Mouse (Mus musculus) right cerebral cortex, postnatal 25 days (tissue): ENCODE results near the gene Stxbp2.

Experiments
- DNase-seq: peaks from one replicate; pipeline ENCODE4 v3.0.0; 2022

The Stxbp2 gene

GRCm38 (mm10) chr8:3645804-3646203, 15.0 kb downstream of the Stxbp2 start:
- no peak for DNase-seq

DNA sequence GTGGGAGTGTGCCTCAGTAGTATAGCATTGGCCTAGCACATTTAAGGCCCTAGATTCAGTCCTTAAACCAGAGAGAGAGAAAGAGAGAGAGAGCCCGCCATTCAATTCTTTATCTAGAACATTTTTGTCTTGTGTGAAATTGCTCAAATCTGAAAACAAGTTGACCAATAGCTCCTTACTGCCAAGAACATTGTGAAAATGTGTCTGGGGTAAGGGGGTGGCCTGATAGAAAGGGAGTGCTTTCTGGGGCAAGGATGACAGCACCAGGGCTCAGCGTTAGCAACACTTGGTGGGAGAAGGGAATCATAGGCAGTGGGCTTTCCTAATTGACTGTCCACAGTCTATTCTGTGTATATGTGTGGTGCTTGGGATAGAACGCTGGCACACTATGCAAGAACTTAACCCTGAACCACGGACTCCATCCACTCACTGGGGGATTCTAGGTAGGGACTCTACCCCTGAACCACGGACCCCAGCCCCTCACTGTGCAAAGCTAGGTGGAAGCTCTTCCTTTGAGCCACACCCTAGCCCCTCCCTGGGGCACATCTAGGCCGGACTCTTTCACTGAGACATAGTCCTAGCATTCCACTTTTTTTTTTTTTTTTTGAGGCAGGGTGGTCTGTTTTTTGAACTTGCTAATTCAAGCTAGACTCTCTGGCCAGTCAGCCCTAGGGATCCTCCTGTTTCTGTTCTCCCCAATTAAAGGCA, 16.2 kb downstream of the Stxbp2 start:
- DNase-seq, result no peak

DNA sequence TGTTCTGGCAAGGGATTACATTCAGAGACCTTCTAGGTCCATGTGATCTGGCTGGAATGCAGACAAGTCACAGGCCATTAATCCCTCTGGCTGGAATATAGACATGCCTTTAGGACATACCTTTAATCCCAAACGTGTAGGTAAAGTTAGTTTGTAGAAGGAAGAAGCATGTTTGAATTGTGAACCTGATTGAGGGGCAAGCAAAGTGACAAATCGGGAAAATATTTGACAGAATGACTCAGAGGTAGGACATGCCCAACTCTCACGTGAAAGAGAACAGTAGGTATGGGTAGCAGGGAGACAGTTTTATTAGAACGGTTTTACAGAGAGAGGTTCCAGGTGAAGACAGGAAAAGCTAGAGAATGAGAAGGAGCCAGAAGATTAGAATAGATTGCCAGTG, 16.8 kb downstream of the Stxbp2 start:
- no peak for DNase-seq

- DNase-seq, result no peak
Observed at GRCm38 (mm10) chr8:3648268-3648667, 17.5 kb downstream of the Stxbp2 start.

DNA sequence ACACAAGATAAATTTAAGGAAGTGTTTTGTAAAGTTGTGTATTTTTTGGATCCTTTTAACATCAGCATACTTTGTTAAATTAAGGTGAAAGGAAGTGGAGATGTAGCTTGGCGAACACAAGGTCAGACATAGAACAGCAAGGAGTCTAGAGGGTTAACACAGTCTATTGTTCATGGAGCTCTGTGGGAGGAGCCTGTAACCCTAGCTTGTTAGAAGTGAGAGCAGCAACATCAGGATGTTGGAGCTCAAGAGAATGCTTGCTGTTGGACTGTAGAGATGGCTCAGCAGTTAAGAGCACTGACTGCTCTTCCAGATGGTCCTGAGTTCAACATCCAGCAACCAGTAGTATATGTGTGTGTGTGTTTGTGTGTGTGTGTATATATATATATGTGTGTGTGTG, 18.2 kb downstream of the Stxbp2 start:
- no peak for DNase-seq

DNA sequence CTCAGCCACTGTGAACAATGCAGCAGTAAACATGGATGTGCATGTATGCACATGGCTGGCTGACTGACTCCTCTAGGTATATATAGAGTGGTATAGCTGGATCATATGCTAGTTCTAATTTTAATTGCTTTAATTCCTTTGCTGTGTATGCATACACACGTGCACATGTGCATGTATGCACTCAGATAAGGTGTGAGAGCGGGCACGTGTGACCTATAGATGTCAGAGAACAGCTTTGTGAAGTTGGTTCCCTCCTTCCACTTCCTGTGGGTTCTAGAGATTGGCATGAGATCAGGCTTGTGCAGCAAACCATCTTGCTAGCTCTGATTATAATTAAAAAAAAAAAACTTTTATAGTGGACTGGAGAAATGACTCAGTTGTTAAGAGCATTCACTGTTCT, 22.1 kb downstream of the Stxbp2 start:
- no peak for DNase-seq

GRCm38 (mm10) chr8:3654726-3655508, 24.2 kb downstream of the Stxbp2 start:
- DNase-seq, result no peak

DNA sequence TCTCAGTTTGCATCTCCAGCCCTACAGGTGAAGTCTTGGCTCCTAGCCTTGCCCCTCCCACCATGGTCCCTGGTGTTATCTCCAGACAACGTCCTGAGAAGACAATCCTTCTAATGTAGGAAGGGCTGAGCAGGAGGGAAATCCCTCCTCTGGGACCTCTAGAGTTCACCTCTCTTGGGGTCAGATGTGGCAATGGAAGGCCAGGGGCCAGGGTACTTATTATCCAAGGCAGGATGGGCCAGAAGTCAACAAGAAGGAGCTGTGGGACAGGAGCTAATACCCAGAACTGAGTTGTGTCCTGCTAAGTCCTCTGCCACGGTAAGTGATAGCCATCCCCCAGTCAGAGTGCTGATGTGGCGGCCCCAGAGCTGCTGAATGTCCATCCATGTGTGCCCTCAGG, 24.8 kb downstream of the Stxbp2 start, which contains the start of gene Retn:
Retn (plus strand) TSS at position 245 of the 400 bp plus-strand sequence.
- no peak for DNase-seq

DNA sequence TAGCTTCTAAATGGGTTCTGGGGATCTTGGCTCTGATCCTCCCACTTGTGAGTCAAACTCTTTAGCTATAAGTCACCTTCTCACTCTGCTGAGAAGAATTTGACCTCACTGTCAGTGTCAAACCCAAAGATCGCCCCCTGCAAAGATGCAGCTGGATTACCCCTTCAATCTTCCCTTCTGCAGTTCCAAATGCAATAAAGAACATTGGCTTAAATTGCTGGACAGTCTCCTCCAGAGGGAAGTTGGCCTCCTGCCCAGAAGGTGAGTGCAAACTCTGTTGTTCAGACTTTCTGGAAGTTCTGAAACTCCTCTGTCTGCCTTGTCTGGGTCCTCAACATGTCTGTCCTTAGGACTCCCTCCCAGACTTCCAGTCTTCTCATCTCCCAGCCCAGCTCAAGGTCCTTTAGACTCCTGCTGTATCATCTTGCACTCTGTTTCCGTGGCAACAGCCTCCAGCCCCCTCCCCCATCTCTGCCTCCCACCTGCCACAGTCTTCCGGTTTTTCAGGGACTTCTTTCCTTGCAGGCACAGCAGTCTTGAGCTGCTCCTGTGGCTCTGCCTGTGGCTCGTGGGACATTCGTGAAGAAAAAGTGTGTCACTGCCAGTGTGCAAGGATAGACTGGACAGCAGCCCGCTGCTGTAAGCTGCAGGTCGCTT, 26.1 kb downstream of the Stxbp2 start:
- DNase-seq, result peak; percentile 25

- DNase-seq, result no peak
Observed at GRCm38 (mm10) chr8:3660889-3661288, 30.1 kb downstream of the Stxbp2 start.

- no peak for DNase-seq
Observed at GRCm38 (mm10) chr8:3664405-3664804, 33.6 kb downstream of the Stxbp2 start.

GRCm38 (mm10) chr8:3665507-3665906, 34.8 kb downstream of the Stxbp2 start, which contains the start of gene Mcemp1:
Mcemp1 (plus strand) TSS chr8:3665754.
- DNase-seq, result no peak

- DNase-seq, result no peak
Observed at GRCm38 (mm10) chr8:3670388-3670787, 39.6 kb downstream of the Stxbp2 start.

DNA sequence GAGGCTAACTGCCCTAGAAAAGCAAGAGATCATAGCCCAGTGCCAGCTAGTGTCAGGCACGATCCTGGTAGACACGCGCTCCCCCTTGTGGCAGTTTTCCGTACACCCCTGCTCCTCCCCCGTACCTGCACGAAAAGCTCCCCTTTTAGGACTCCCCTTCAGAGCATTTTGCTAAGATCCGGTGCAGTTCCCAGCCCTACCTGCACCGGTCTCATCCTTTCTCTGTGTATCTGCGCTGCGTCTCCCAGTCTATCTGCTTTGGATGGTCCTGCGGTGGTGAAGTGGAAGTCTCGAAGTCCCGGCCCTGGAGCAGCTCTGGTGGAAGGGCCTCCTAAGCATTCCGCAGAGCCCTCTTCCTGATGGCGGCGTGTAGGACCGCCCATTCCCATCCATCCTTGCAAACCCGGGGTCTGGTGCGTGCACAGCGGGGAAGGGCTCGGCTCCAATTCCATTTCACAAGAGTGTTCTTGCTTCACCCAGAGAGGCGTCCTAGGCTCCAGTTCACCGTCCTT, 41.3 kb downstream of the Stxbp2 start, which contains the start of gene Fcor:
Fcor (minus strand) TSS at position 383 of the 512 bp plus-strand sequence.
- DNase-seq, result peak; percentile 85

- no peak for DNase-seq
Observed at GRCm38 (mm10) chr8:3674671-3675070, 43.9 kb downstream of the Stxbp2 start.

DNA sequence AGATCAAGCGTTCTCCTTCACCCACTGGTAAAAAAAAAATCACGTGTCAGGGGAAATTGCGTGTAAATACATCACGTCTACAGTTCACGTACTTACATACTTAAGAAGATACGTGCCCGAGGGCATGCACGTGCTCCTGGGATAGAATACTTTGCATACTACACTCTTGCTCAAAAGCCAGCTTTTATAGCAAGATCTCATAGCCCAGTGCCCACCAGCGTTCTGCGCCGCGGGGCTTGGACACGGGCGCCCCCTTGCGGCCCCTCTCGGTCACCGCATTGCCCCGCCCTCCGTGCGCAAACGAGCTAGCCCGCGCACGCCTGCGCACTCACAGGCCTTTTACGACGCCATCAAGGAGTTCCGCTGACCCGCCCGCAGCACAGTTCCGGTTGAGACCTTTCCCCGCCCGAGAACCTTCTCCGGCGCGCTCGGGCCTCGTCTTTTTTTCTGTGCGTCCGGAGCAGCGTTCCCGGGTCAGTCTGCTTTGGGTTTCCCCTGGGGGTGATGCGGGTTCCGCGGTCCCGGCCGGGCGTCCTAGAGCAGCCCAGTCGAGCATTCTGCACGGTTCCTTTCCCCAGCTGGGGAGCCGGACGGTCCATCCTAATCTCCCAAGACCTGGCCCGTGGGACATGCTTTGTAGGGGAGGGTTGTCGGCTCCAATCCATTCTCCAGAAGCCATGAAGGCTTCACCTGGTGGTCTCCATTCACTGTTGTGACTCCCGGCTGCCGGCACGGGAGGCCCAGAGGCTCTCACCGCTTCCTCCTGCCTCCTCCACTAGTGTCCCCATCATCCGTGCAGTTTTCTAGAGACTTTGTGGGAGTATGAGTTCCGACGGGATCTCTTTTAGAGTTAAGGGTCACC, 45.6 kb downstream of the Stxbp2 start, which contains the start of gene Trappc5:
Trappc5 (plus strand) TSS at position 169 of the 862 bp plus-strand sequence.
- peak; percentile 96 for DNase-seq

- no peak for DNase-seq
Observed at GRCm38 (mm10) chr8:3676993-3677579, 46.3 kb downstream of the Stxbp2 start.

- DNase-seq, result no peak
Observed at GRCm38 (mm10) chr8:3678831-3679230, 48.1 kb downstream of the Stxbp2 start.

GRCm38 (mm10) chr8:3679236-3679635, 48.5 kb downstream of the Stxbp2 start:
- DNase-seq, result no peak

DNA sequence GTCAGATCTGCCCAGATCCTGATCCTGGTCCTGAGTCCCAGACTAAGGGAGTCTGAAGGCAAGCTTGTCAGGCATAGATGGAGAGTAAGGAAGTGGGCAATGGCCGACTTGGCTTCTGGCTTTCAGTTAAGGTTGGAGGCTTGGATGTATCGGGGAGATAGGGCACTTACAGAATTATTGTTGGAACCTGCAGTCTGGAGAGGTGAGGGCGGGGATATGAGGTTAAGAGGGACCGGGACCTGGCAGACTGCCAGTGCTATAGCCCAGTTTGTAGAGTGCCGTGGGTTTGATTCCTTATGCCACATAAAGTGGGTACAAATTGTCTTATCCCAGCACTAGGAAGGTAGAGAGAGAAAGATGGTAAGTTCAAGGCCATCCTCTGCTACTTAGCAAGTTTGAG, 48.9 kb downstream of the Stxbp2 start:
- DNase-seq, result no peak

GRCm38 (mm10) chr8:3682435-3682834, 51.7 kb downstream of the Stxbp2 start:
- DNase-seq, result no peak
